Mouse (Mus musculus) limb, embryonic 14.5 days (tissue): Measurements from ENCODE around the gene Insc. TPM values are rescaled to one million over a fixed set of nuclear protein-coding genes. Genes with fewer than 3 reads are reported as not detected.

ENCODE experiments used
- ATAC-seq: fragments of 200-750 bp; cut with Nextera tagmentation; 2 replicates; pipeline ENCODE4 v1.8.0; 2017; ENCODE audit warnings: low read depth, moderate number of reproducible peaks, moderate TSS enrichment; ENCODE audit not compliant: low FRiP score
- DNase-seq: peaks from one replicate; pipeline ENCODE4 v3.0.0-alpha.2; 2015; ENCODE audit warnings: low spot score
- H3K27ac ChIP-seq: fragments of 300-500 bp; sonication (generic); replicated peaks from 2 replicates; pipeline ENCODE4 v1.5.1; 2014; ENCODE audit warnings: low read depth, mild to moderate bottlenecking, low read length, moderate library complexity, mixed read lengths
- H3K27me3 ChIP-seq: fragments of 300-500 bp; sonication (generic); 2 replicates; pipeline ENCODE4 v1.6.1; 2014; ENCODE audit warnings: low read length, mixed read lengths; ENCODE audit not compliant: control insufficient read depth, insufficient read depth
- H3K36me3 ChIP-seq: fragments of 300-500 bp; sonication (generic); 2 replicates; pipeline ENCODE4 v1.6.1; 2014; ENCODE audit warnings: mild to moderate bottlenecking, low read length, moderate library complexity, mixed read lengths; ENCODE audit not compliant: control insufficient read depth, insufficient read depth
- H3K4me1 ChIP-seq: fragments of 300-500 bp; sonication (generic); 2 replicates; pipeline ENCODE4 v1.6.1; 2014; ENCODE audit warnings: antibody characterized with exemption, low read length, mixed read lengths; ENCODE audit not compliant: control insufficient read depth, insufficient read depth
- H3K4me2 ChIP-seq: fragments of 300-500 bp; sonication (generic); replicated peaks from 2 replicates; pipeline ENCODE4 v1.6.1; 2014; ENCODE audit warnings: low read depth, mild to moderate bottlenecking, low read length, moderate library complexity; ENCODE audit not compliant: severe bottlenecking
- H3K4me3 ChIP-seq: fragments of 300-500 bp; sonication (generic); replicated peaks from 2 replicates; pipeline ENCODE4 v1.5.1; 2014; ENCODE audit warnings: low read length
- H3K9ac ChIP-seq: fragments of 300-500 bp; sonication (generic); 2 replicates; pipeline ENCODE4 v1.6.1; 2014; ENCODE audit warnings: mild to moderate bottlenecking, low read depth, low read length, moderate library complexity; ENCODE audit not compliant: severe bottlenecking
- H3K9me3 ChIP-seq: fragments of 300-500 bp; sonication (generic); 2 replicates; pipeline ENCODE4 v1.6.1; 2016; ENCODE audit warnings: low read length; ENCODE audit not compliant: control insufficient read depth
- POLR2A ChIP-seq: fragments of 200-500 bp; IDR thresholded peaks from 2 replicates; pipeline ENCODE4 v1.8.0; 2012; ENCODE audit warnings: inconsistent platforms, mild to moderate bottlenecking, moderate library complexity, borderline replicate concordance; ENCODE audit not compliant: insufficient read depth, insufficient read length; ENCODE audit errors: extremely low read depth
- WGBS: fragments of 180-500 bp; shearing (Covaris S2); extraction: QIAGEN DNeasy Blood & Tissue Kit; methylation state at CpG from one replicate; pipeline ENCODE4 v1.1.7; 2014; 5-methylcytosine and 5-hydroxymethylcytosine counted together
- polyA plus RNA-seq, 2 experiments: library from polyadenylated mRNA; depleted of rRNA in 1 of 2; stranded (reverse) in 1 of 2; unstranded in 1 of 2; fragments of >200 nt; fragmentation: Nextera tagmentation in 1 of 2; extraction: Ambion mirVana in 1 of 2; gene quantifications; 2 replicates each; pipeline versions ENCODE4 v1.2.1 to v1.2.3; 2012 to 2014

The Insc gene
- polyA plus RNA-seq, 2 experiments: 4.8 to 6.3 TPM

- Histone ChIP-seq H3K9me3 (no peaks in the 10 kb centered on the region), H3K4me2 (no peak overlapping the region), H3K27me3 (no peaks in the 10 kb centered on the region), H3K36me3 (no peaks in the 10 kb centered on the region), H3K27ac (no peak overlapping the region), H3K4me3 (no peak overlapping the region), H3K4me1 (peaks cover 3% of the 10 kb centered on the region; the same call in 1 of the 2 replicates), H3K9ac (no peak overlapping the region)
- DNase-seq (no peak), ATAC-seq (no peak)
- TF ChIP-seq POLR2A: no peak
- 93% methylated on average over 4 of the region's 4 CpGs for WGBS
These were observed 146.7 kb downstream of the Insc start for GRCm38 (mm10) chr7:114890215-114890614.

GRCm38 (mm10) chr7:114892618-114893257 lies 149.2 kb downstream of the Insc start:
- no peak for TF ChIP-seq POLR2A
- ATAC-seq: no peak
- Histone ChIP-seq H3K4me2 (no peak overlapping the region), H3K27me3 (no peaks in the 10 kb centered on the region), H3K4me3 (no peak overlapping the region), H3K27ac (no peak overlapping the region), H3K36me3 (no peaks in the 10 kb centered on the region), H3K9me3 (no peaks in the 10 kb centered on the region), H3K4me1 (peaks cover 3% of the 10 kb centered on the region; the same call in 1 of the 2 replicates), H3K9ac (no peak overlapping the region)
- DNase-seq: no peak

- no peak overlapping the region for H3K27ac ChIP-seq
- no peak overlapping the region for H3K4me3 ChIP-seq
- H3K9me3 ChIP-seq: no peaks in the 10 kb centered on the region
- no peak for TF ChIP-seq POLR2A
- no peaks in the 10 kb centered on the region for H3K36me3 ChIP-seq
- ATAC-seq (no peak), DNase-seq (no peak)
- no peaks in the 10 kb centered on the region for H3K27me3 ChIP-seq
- H3K4me2 ChIP-seq: no peak overlapping the region
- no peak overlapping the region for H3K9ac ChIP-seq
- 76% methylated on average over 1 of the region's 1 CpGs for WGBS
- H3K4me1 ChIP-seq: peaks cover 3% of the 10 kb centered on the region; the same call in 1 of the 2 replicates
These were observed 150.4 kb downstream of the Insc start for GRCm38 (mm10) chr7:114893889-114894288.

- no peak overlapping the region for H3K4me2 ChIP-seq
- no peaks in the 10 kb centered on the region for H3K36me3 ChIP-seq
- DNase-seq (no peak), ATAC-seq (no peak)
- H3K9me3 ChIP-seq: no peaks in the 10 kb centered on the region
- no peak overlapping the region for H3K9ac ChIP-seq
- H3K4me3 ChIP-seq: no peak overlapping the region
- no peak for TF ChIP-seq POLR2A
- no peaks in the 10 kb centered on the region for H3K27me3 ChIP-seq
- WGBS: 59% methylated on average over 15 of the region's 15 CpGs
- H3K27ac ChIP-seq: no peak overlapping the region
- H3K4me1 ChIP-seq: peaks cover 3% of the 10 kb centered on the region; the same call in 1 of the 2 replicates
These were observed 153.6 kb downstream of the Insc start for GRCm38 (mm10) chr7:114896966-114897697.

Other genes with a start within 250 kb of the Insc start
- 0.96 and 1.2 TPM in 2 replicates for gene Cyp2r1, start 180.7 kb upstream of the Insc start, polyA plus RNA-seq (2012; rRNA removed)
- 2.7 and 4.0 TPM in 2 replicates for gene Cyp2r1, start 180.7 kb upstream of the Insc start, polyA plus RNA-seq (2014; fragmentation: Nextera tagmentation; extraction: Ambion mirVana)
- 9.0 and 11.2 TPM in 2 replicates for gene Calca, start 107.3 kb upstream of the Insc start, polyA plus RNA-seq (2012; rRNA removed)
- gene Calca, start 107.3 kb upstream of the Insc start, polyA plus RNA-seq (2014; fragmentation: Nextera tagmentation; extraction: Ambion mirVana): 6.8 and 8.5 TPM in 2 replicates
- 0.60 and 0.85 TPM in 2 replicates for gene Calcb, start 25.1 kb upstream of the Insc start, polyA plus RNA-seq (2012; rRNA removed)
- gene Calcb, start 25.1 kb upstream of the Insc start, polyA plus RNA-seq (2014; fragmentation: Nextera tagmentation; extraction: Ambion mirVana): 0.26 and 0.57 TPM in 2 replicates